Mouse (Mus musculus) gastrocnemius, postnatal 25 days (tissue): ENCODE results near the gene Cd300a. TPM values are rescaled to one million over a fixed set of nuclear protein-coding genes. Genes with fewer than 3 reads are reported as not detected.

Experiments used
- DNase-seq: peaks from one replicate; pipeline ENCODE4 v3.0.0; 2022
- long read RNA-seq, 2 experiments: library from polyadenylated mRNA; stranded (forward); transcript quantifications; one replicate each; pipeline ENCODE4 v2.0.0; 2021
- total RNA-seq, 2 experiments: library from RNA; stranded (reverse); gene quantifications; 1 replicate in 1 of 2; 2 replicates in 1 of 2; pipeline ENCODE4 v1.2.3; 2021

Cd300a gene
- total RNA-seq = under 1 TPM; 0.43 to 0.72 TPM
- long read RNA-seq, experiment 1 = 0 reads
- long read RNA-seq, experiment 2, full-length matches to known transcripts = 2 of 3 reads
- long read RNA-seq, experiment 2, partial matches to known transcripts = 0 of 3 reads
- long read RNA-seq, experiment 2, other reads (novel, unspliced or antisense) = 1 of 3 reads

- no peak for DNase-seq
These were observed at the start of gene Cd300a for GRCm38 (mm10) chr11:114889991-114890518. Cd300a (plus strand) TSS chr11:114890041.

- DNase-seq = peak; percentile 86
These were observed 45.9 kb upstream of the Cd300a start for GRCm38 (mm10) chr11:114843818-114844463.

GRCm38 (mm10) chr11:114844464-114845220 is 45.2 kb upstream of the Cd300a start:
- no peak for DNase-seq

- no peak for DNase-seq
These were observed 43.5 kb upstream of the Cd300a start for GRCm38 (mm10) chr11:114846336-114846735.

- no peak for DNase-seq
These were observed 42.8 kb upstream of the Cd300a start for GRCm38 (mm10) chr11:114847008-114847407.

GRCm38 (mm10) chr11:114849572-114849971 is 40.3 kb upstream of the Cd300a start:
- no peak for DNase-seq

- DNase-seq = no peak
These were observed 39.8 kb upstream of the Cd300a start for GRCm38 (mm10) chr11:114850066-114850451.

- peak; percentile 67 for DNase-seq
These were observed 39.2 kb upstream of the Cd300a start, which contains the start of gene Gprc5c for GRCm38 (mm10) chr11:114850452-114851268. Gprc5c (plus strand) TSS chr11:114851152.

- DNase-seq = peak; percentile 27
These were observed 38.6 kb upstream of the Cd300a start for GRCm38 (mm10) chr11:114851269-114851607.

GRCm38 (mm10) chr11:114851608-114852310 is 38.1 kb upstream of the Cd300a start:
- DNase-seq = peak; percentile 55

- no peak for DNase-seq
These were observed 37.3 kb upstream of the Cd300a start for GRCm38 (mm10) chr11:114852311-114853173.

GRCm38 (mm10) chr11:114853174-114853838 is 36.5 kb upstream of the Cd300a start:
- no peak for DNase-seq

GRCm38 (mm10) chr11:114854581-114854980 is 35.3 kb upstream of the Cd300a start:
- no peak for DNase-seq

GRCm38 (mm10) chr11:114856125-114856524 is 33.7 kb upstream of the Cd300a start:
- no peak for DNase-seq

- DNase-seq = no peak
These were observed 31.2 kb upstream of the Cd300a start for GRCm38 (mm10) chr11:114858641-114859040.

GRCm38 (mm10) chr11:114861057-114861456 is 28.8 kb upstream of the Cd300a start:
- no peak for DNase-seq

- DNase-seq = no peak
These were observed 27.2 kb upstream of the Cd300a start for GRCm38 (mm10) chr11:114862687-114863086.

GRCm38 (mm10) chr11:114863918-114864420 is 25.9 kb upstream of the Cd300a start:
- DNase-seq = no peak

- DNase-seq = peak; percentile 34
These were observed 23.8 kb upstream of the Cd300a start for GRCm38 (mm10) chr11:114865999-114866398.
